Mouse (Mus musculus) olfactory bulb, adult 2 months (tissue): ENCODE data around the gene Triobp. TPM values are rescaled to one million over a fixed set of nuclear protein-coding genes. Genes with fewer than 3 reads are reported as not detected.

Experiments used
- H3K27ac ChIP-seq: fragments of 200-500 bp; 2 replicates; pipeline ENCODE4 v1.5.1; 2012; ENCODE audit warnings: low read depth, low read length; ENCODE audit not compliant: insufficient read depth
- H3K4me1 ChIP-seq: fragments of 200-500 bp; 2 replicates; pipeline ENCODE4 v1.6.1; 2012; ENCODE audit warnings: low read length; ENCODE audit not compliant: control insufficient read depth, insufficient read depth
- H3K4me3 ChIP-seq: fragments of 200-500 bp; 2 replicates; pipeline ENCODE4 v1.5.1; 2012; ENCODE audit warnings: mild to moderate bottlenecking, low read depth, low read length, moderate library complexity; ENCODE audit not compliant: insufficient read depth
- CTCF ChIP-seq: fragments of 200-500 bp; IDR thresholded peaks from 2 replicates; pipeline ENCODE4 v1.5.1; 2012; ENCODE audit warnings: low read depth, mild to moderate bottlenecking, low read length, moderate library complexity; ENCODE audit not compliant: insufficient read depth
- POLR2A ChIP-seq: fragments of 200-500 bp; IDR thresholded peaks from 2 replicates; pipeline ENCODE4 v1.6.1; 2012; ENCODE audit warnings: mild to moderate bottlenecking, low read depth, low read length, moderate library complexity; ENCODE audit not compliant: insufficient read depth
- WGBS: fragments of 180-500 bp; shearing (Covaris S2); methylation state at CpG from one replicate; pipeline ENCODE4 v1.1.7; 2018; 5-methylcytosine and 5-hydroxymethylcytosine counted together
- polyA plus RNA-seq: library from polyadenylated mRNA; stranded (reverse); fragments of >200 nt; gene quantifications from 2 replicates; pipeline ENCODE4 v1.2.4, GENCODE M21; 2012; ENCODE audit warnings: low replicate concordance; ENCODE audit not compliant: missing spikeins, insufficient read depth, insufficient read length

Gene Triobp
- polyA plus RNA-seq, 1 experiment, result not detected

- TF ChIP-seq CTCF, result no peak
- no peak for TF ChIP-seq POLR2A
- WGBS, result 91% methylated on average over 7 of the region's 7 CpGs
- Histone ChIP-seq H3K4me1 (peaks cover 25% of the 10 kb centered on the region), H3K27ac (no peak overlapping the region), H3K4me3 (no peak overlapping the region)
Measured at GRCm38 (mm10) chr15:78930801-78931426, 16.6 kb upstream of the Triobp start.

GRCm38 (mm10) chr15:78931577-78931976, 15.9 kb upstream of the Triobp start:
- Histone ChIP-seq H3K27ac (no peak overlapping the region), H3K4me3 (no peak overlapping the region), H3K4me1 (peaks cover 23% of the 10 kb centered on the region)
- TF ChIP-seq CTCF, result no peak
- no peak for TF ChIP-seq POLR2A
- 17% methylated on average over 3 of the region's 3 CpGs for WGBS

GRCm38 (mm10) chr15:78934784-78935320, 12.7 kb upstream of the Triobp start, which contains the start of gene Nol12:
TSS of gene Nol12 (plus strand) at chr15:78934933.
- Histone ChIP-seq H3K27ac (peak within 1 kb of the TSS; percentile 61; the same call in 1 of the 2 replicates), H3K4me1 (peaks cover 11% of the 10 kb centered on the region), H3K4me3 (peak within 1 kb of the TSS; percentile 65)
- peak; percentile 51 for TF ChIP-seq POLR2A
- no peak for TF ChIP-seq CTCF
- 0% methylated on average over 42 of the region's 42 CpGs for WGBS

- Histone ChIP-seq H3K4me3 (no peak overlapping the region), H3K27ac (no peak overlapping the region), H3K4me1 (peaks cover 11% of the 10 kb centered on the region)
- TF ChIP-seq POLR2A (no peak), CTCF (no peak)
- WGBS, result 91% methylated on average over 12 of the region's 12 CpGs
Measured at GRCm38 (mm10) chr15:78936403-78936802, 11.1 kb upstream of the Triobp start.

- Histone ChIP-seq H3K4me3 (no peak overlapping the region), H3K27ac (no peak overlapping the region), H3K4me1 (peaks cover 11% of the 10 kb centered on the region)
- 81% methylated on average over 10 of the region's 10 CpGs for WGBS
- no peak for TF ChIP-seq POLR2A
- no peak for TF ChIP-seq CTCF
Measured at GRCm38 (mm10) chr15:78937311-78937710, 10.2 kb upstream of the Triobp start.

- TF ChIP-seq POLR2A (no peak), CTCF (no peak)
- no peak overlapping the region for H3K4me3 ChIP-seq
- WGBS, result 56% methylated on average over 2 of the region's 2 CpGs
- H3K27ac ChIP-seq, result no peak overlapping the region
- peaks cover 14% of the 10 kb centered on the region for H3K4me1 ChIP-seq
Measured at GRCm38 (mm10) chr15:78937963-78938362, 9.6 kb upstream of the Triobp start.

GRCm38 (mm10) chr15:78940325-78940724, 7.2 kb upstream of the Triobp start:
- no peak overlapping the region for H3K4me3 ChIP-seq
- H3K4me1 ChIP-seq, result peaks cover 14% of the 10 kb centered on the region
- no peak overlapping the region for H3K27ac ChIP-seq
- 94% methylated on average over 13 of the region's 13 CpGs for WGBS
- TF ChIP-seq POLR2A, result no peak
- no peak for TF ChIP-seq CTCF

GRCm38 (mm10) chr15:78942663-78943062, 4.9 kb upstream of the Triobp start:
- TF ChIP-seq POLR2A, result no peak
- peak; percentile 89 for TF ChIP-seq CTCF
- 1% methylated on average over 9 of the region's 9 CpGs for WGBS
- Histone ChIP-seq H3K4me3 (peak overlapping the region; percentile 28), H3K4me1 (peaks cover 10% of the 10 kb centered on the region), H3K27ac (no peak overlapping the region)

GRCm38 (mm10) chr15:78946232-78946631, 1.3 kb upstream of the Triobp start:
- Histone ChIP-seq H3K27ac (no peak overlapping the region), H3K4me1 (peaks cover 14% of the 10 kb centered on the region), H3K4me3 (no peak overlapping the region)
- WGBS, result 30% methylated on average over 7 of the region's 7 CpGs
- TF ChIP-seq CTCF, result no peak
- no peak for TF ChIP-seq POLR2A

- TF ChIP-seq CTCF, result no peak
- TF ChIP-seq POLR2A, result no peak
- H3K4me1 ChIP-seq, result peaks cover 10% of the 10 kb centered on the region
- WGBS, result 7% methylated on average over 11 of the region's 11 CpGs
- peak overlapping the region; percentile 44 for H3K4me3 ChIP-seq
- H3K27ac ChIP-seq, result no peak overlapping the region
Measured at GRCm38 (mm10) chr15:78948152-78948725, 715 bp downstream of the Triobp start.
